In the genomic region with DNA sequence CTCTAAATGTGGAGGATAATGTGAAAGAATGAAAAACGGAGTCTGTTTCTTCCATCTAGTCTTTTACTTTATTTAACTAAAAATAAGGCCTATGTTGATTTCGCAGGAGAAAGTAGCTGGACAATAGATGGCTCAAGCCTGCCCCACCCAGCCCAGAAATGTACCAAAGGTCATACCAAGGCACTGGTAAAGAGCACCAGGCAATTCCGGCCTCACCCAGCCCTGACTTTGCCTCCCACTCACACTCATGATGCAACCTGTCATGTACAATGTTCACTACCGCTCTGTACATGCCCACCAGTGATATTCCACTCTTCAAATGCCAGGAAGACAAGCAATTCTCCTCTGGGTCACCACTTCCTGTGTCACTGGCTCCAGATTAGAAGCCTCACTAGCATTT, we compare ENCODE assay signal across 21 mouse cellular contexts.
"Had no signal": no experiment of that assay in that cellular context is flagged by ENCODE, and none has a peak within 500 bp of the region (broad histone marks: within the 10 kb centered on the region; RNA-seq: fewer than 3 reads in every experiment).

No protein-coding gene starts in this region.

- H3K9me3 ChIP-seq: liver, embryonic 13.5 days; megakaryocyte, embryonic 14.5 days; midbrain, embryonic 10.5 days; midbrain, embryonic 13.5 days; neural tube, embryonic 13.5 days; stomach, embryonic 15.5 days had no signal

- H3K4me2 ChIP-seq: liver, embryonic 13.5 days; midbrain, embryonic 13.5 days; neural tube, embryonic 13.5 days; stomach, embryonic 15.5 days had no signal

- H3K36me3 ChIP-seq: liver, embryonic 13.5 days; midbrain, embryonic 10.5 days; midbrain, embryonic 13.5 days; neural tube, embryonic 13.5 days; stomach, embryonic 15.5 days had no signal

- H3K4me3 ChIP-seq: left cerebral cortex, adult 2 months; liver, embryonic 13.5 days; megakaryocyte, embryonic 14.5 days; midbrain, embryonic 10.5 days; midbrain, embryonic 13.5 days; myocyte; neural tube, embryonic 13.5 days; stomach, embryonic 15.5 days had no signal

- DNase-seq: kidney, adult 8-10 months; kidney, postnatal 25 days; layer of hippocampus, postnatal 36 days; liver, embryonic 13.5 days; lung, adult 2 months; lung, postnatal 14 days; retina, postnatal 1 day; right cerebral cortex, postnatal 25 days; spleen, adult 18-20 months; thymus, adult 18-20 months; thymus, postnatal 14 days; thymus, postnatal 4 days had no signal

- H3K9ac ChIP-seq: liver, embryonic 13.5 days; midbrain, embryonic 13.5 days; neural tube, embryonic 13.5 days; stomach, embryonic 15.5 days had no signal

- ATAC-seq: midbrain, embryonic 13.5 days; midbrain, embryonic 16.5 days had no signal

- H3K27me3 ChIP-seq: liver, embryonic 13.5 days; neural tube, embryonic 13.5 days; stomach, embryonic 15.5 days had no signal

- H3K4me1 ChIP-seq: liver, embryonic 13.5 days; stomach, embryonic 15.5 days had no signal

- H3K27ac ChIP-seq: kidney, postnatal 0 days; left cerebral cortex, adult 2 months; liver, embryonic 13.5 days; midbrain, embryonic 10.5 days; midbrain, embryonic 13.5 days; neural tube, embryonic 13.5 days; stomach, embryonic 15.5 days had no signal
